Mouse (Mus musculus) 3134 (cell line): ENCODE results near the gene Srp72.

ENCODE experiments used
- DNase-seq: peaks from one replicate; pipeline ENCODE4 v3.0.0-alpha.2; 2011; ENCODE audit warnings: low spot score; ENCODE audit not compliant: insufficient read length; ENCODE audit errors: extremely low read depth

Srp72 gene

GRCm38 (mm10) chr5:77039391-77039790, 64.9 kb downstream of the Srp72 start:
- DNase-seq: no peak

- DNase-seq: no peak
Observed at GRCm38 (mm10) chr5:77044362-77044761, 69.9 kb downstream of the Srp72 start.
